Mouse (Mus musculus) CH12.LX (cell line): ENCODE results near the gene Socs7.

ENCODE experiments used
- CTCF ChIP-seq, 2 experiments: IDR thresholded peaks in 1 of 2; conservative IDR thresholded peaks in 1 of 2; 2 replicates each; pipeline ENCODE4 v1.5.1; 2011 to 2012; ENCODE audit warnings: low read depth in 2 of 2, low read length in 2 of 2, improper control_type of control experiment in 1 of 2, inconsistent platforms in 1 of 2, mild to moderate bottlenecking in 1 of 2, moderate library complexity in 1 of 2
- KAT2A ChIP-seq: IDR thresholded peaks from 2 replicates; pipeline ENCODE4 v1.6.1; 2012; ENCODE audit warnings: low read length, improper control_type of control experiment, inconsistent platforms; ENCODE audit not compliant: insufficient replicate concordance
- MAZ ChIP-seq: IDR thresholded peaks from 2 replicates; pipeline ENCODE4 v1.6.1; 2012; ENCODE audit warnings: low read depth, mild to moderate bottlenecking, inconsistent platforms, low read length, improper control_type of control experiment, moderate library complexity
- RCOR1 ChIP-seq: conservative IDR thresholded peaks from 2 replicates; pipeline ENCODE4 v1.6.1; 2012; ENCODE audit warnings: low read depth, mild to moderate bottlenecking, inconsistent platforms, low read length, improper control_type of control experiment
- ZKSCAN1 ChIP-seq: IDR thresholded peaks from 2 replicates; pipeline ENCODE4 v1.6.1; 2012; ENCODE audit warnings: low read depth, inconsistent platforms, low read length, improper control_type of control experiment, borderline replicate concordance

DNA sequence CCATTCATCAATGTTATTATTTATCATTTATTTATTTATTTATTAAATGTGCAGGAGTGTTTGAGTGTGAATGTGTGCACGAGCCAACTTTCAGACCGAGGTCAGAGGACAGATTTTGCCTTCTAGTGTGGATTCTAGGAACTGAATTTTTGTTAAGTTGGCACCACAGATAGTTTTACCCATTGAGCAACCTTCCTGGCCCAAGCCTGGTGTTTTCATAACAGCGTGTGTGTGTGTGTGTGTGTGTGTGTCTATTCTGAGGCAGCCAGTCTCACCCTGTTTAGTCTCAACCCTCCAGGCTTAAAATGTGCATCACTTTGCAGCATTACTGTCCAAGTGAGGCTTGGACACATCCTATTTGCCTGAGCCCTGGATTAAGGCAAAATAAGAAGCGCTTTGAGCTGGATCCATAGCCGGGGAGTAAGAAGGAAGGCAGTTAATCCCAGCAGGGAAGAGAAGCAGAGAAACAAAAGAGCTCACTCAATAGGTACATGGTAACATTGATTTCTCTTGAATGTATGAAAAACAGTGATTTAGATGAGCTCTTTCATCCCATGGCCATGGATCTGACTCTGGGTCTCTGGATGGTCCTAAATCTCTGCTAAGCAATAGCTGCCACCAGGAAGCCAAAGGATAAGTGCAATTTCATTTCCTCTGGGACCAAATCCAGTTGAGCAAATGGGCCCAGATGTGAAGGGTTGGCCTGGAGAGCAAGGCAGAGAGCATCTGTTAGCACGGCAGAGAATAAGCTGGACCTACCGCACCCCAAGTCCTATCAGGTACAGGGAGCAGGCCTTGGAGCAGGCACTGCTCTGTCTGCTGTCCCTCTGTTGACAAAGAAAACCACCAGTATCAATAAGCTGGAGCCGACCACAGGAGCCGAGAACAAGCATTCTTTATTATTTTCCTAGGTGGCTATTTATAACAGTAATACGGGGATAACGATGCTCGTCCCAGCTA, 30.8 kb upstream of the Socs7 start:
- TF ChIP-seq RCOR1 (no peak), KAT2A (no peak), ZKSCAN1 (no peak), CTCF (conservative IDR thresholded peaks at IDR 0.05 in 1 of 2, IDR thresholded peaks at IDR 0.05 in 1 of 2; ENCODE audit: low read depth in 2 of 2, low read length in 2 of 2) (no peak), MAZ (no peak)
